Mouse (Mus musculus) CH12.LX (cell line): ENCODE results near the gene Trnp1. TPM values are rescaled to one million over a fixed set of nuclear protein-coding genes. Genes with fewer than 3 reads are reported as not detected.

Experiments
- DNase-seq: peaks from one replicate; pipeline ENCODE4 v3.0.0-alpha.2; 2013; ENCODE audit errors: extremely low read depth
- H3K27ac ChIP-seq: 2 replicates; pipeline ENCODE4 v1.5.1; 2012; ENCODE audit warnings: low read depth, mild to moderate bottlenecking, control low read depth, moderate library complexity; ENCODE audit not compliant: insufficient read depth
- H3K27me3 ChIP-seq: replicated peaks from 2 replicates; pipeline ENCODE3; 2012; ENCODE audit warnings: inconsistent platforms
- H3K36me3 ChIP-seq, 2 experiments: replicated peaks in 1 of 2; 2 replicates each; pipeline versions ENCODE3 to v1.6.1; 2012; ENCODE audit warnings: inconsistent platforms in 1 of 2, low read length in 1 of 2, mild to moderate bottlenecking in 1 of 2, mixed read lengths in 1 of 2, moderate library complexity in 1 of 2; ENCODE audit not compliant: control insufficient read depth in 1 of 2, insufficient read depth in 1 of 2
- H3K4me1 ChIP-seq, 2 experiments: 2 replicates each; pipeline ENCODE4 v1.6.1; 2012; ENCODE audit warnings: inconsistent platforms in 1 of 2, moderate library complexity in 1 of 2; ENCODE audit not compliant: insufficient read depth in 2 of 2, control insufficient read depth in 1 of 2
- H3K4me2 ChIP-seq: 2 replicates; pipeline ENCODE4 v1.6.1; 2012; ENCODE audit warnings: low read depth, mild to moderate bottlenecking, control low read depth; ENCODE audit not compliant: poor library complexity, insufficient read depth, severe bottlenecking
- H3K4me3 ChIP-seq, 3 experiments: fragments of 150-350 bp in 1 of 3; sonication (generic) in 1 of 3; replicated peaks in 1 of 3; 2 replicates each; pipeline versions ENCODE3 to v1.5.1; 2011 to 2012; ENCODE audit warnings: low read depth in 2 of 3, low read length in 2 of 3, mild to moderate bottlenecking in 2 of 3, moderate library complexity in 2 of 3, control low read depth in 1 of 3, improper control_type of control experiment in 1 of 3, inconsistent platforms in 1 of 3, mixed read lengths in 1 of 3; ENCODE audit not compliant: poor library complexity in 1 of 3
- H3K79me2 ChIP-seq: replicated peaks from 2 replicates; pipeline ENCODE4 v1.6.1; 2012; ENCODE audit warnings: mild to moderate bottlenecking, moderate library complexity; ENCODE audit not compliant: control insufficient read depth, poor library complexity, insufficient read depth, severe bottlenecking; ENCODE audit errors: extremely low read depth
- H3K9ac ChIP-seq: 2 replicates; pipeline ENCODE4 v1.6.1; 2012; ENCODE audit warnings: low read depth, mild to moderate bottlenecking, control low read depth, moderate library complexity; ENCODE audit not compliant: insufficient read depth
- H3K9me3 ChIP-seq: replicated peaks from 2 replicates; pipeline ENCODE3; 2012; ENCODE audit warnings: low read length, inconsistent platforms, mixed read lengths
- BHLHE40 ChIP-seq: IDR thresholded peaks from 2 replicates; pipeline ENCODE4 v1.6.1; 2011; ENCODE audit warnings: mild to moderate bottlenecking, low read depth, low read length, improper control_type of control experiment
- CHD1 ChIP-seq: IDR thresholded peaks from 2 replicates; pipeline ENCODE4 v1.6.1; 2012; ENCODE audit warnings: low read depth, low read length, improper control_type of control experiment, inconsistent platforms
- CTCF ChIP-seq, 2 experiments: IDR thresholded peaks in 1 of 2; conservative IDR thresholded peaks in 1 of 2; 2 replicates each; pipeline ENCODE4 v1.5.1; 2011 to 2012; ENCODE audit warnings: low read depth in 2 of 2, low read length in 2 of 2, improper control_type of control experiment in 1 of 2, inconsistent platforms in 1 of 2, mild to moderate bottlenecking in 1 of 2, moderate library complexity in 1 of 2
- E2F4 ChIP-seq: IDR thresholded peaks from 2 replicates; pipeline ENCODE4 v1.6.1; 2011; ENCODE audit warnings: low read depth, low read length, improper control_type of control experiment; ENCODE audit not compliant: insufficient replicate concordance
- EP300 ChIP-seq: IDR thresholded peaks from 2 replicates; pipeline ENCODE4 v1.6.1; 2011; ENCODE audit warnings: low read length, improper control_type of control experiment
- IRF4 ChIP-seq: IDR thresholded peaks from 2 replicates; pipeline ENCODE4 v1.6.1; 2014; ENCODE audit warnings: low read depth, mild to moderate bottlenecking, inconsistent platforms, low read length, improper control_type of control experiment
- KAT2A ChIP-seq: IDR thresholded peaks from 2 replicates; pipeline ENCODE4 v1.6.1; 2012; ENCODE audit warnings: low read length, improper control_type of control experiment, inconsistent platforms; ENCODE audit not compliant: insufficient replicate concordance
- MAX ChIP-seq: IDR thresholded peaks from 2 replicates; pipeline ENCODE4 v1.6.1; 2011; ENCODE audit warnings: low read length, improper control_type of control experiment
- MEF2A ChIP-seq: IDR thresholded peaks from 2 replicates; pipeline ENCODE4 v1.6.1; 2014; ENCODE audit warnings: low read depth, mild to moderate bottlenecking, inconsistent platforms, low read length, improper control_type of control experiment, borderline replicate concordance
- MXI1 ChIP-seq: IDR thresholded peaks from 2 replicates; pipeline ENCODE4 v1.6.1; 2011; ENCODE audit warnings: mild to moderate bottlenecking, low read depth, low read length, improper control_type of control experiment
- MYC ChIP-seq: IDR thresholded peaks from 2 replicates; pipeline ENCODE4 v1.6.1; 2011; ENCODE audit warnings: low read depth, mild to moderate bottlenecking, improper control_type of control experiment, low read length
- NRF1 ChIP-seq: IDR thresholded peaks from 2 replicates; pipeline ENCODE4 v1.6.1; 2014; ENCODE audit warnings: low read depth, mild to moderate bottlenecking, inconsistent platforms, low read length, improper control_type of control experiment, moderate library complexity
- PAX5 ChIP-seq: IDR thresholded peaks from 2 replicates; pipeline ENCODE4 v1.6.1; 2012; ENCODE audit warnings: low read length, inconsistent platforms, mixed read lengths
- POLR2AphosphoS2 ChIP-seq: IDR thresholded peaks from 2 replicates; pipeline ENCODE4 v1.6.1; 2011; ENCODE audit warnings: low read depth, low read length, improper control_type of control experiment
- RCOR1 ChIP-seq: conservative IDR thresholded peaks from 2 replicates; pipeline ENCODE4 v1.6.1; 2012; ENCODE audit warnings: low read depth, mild to moderate bottlenecking, inconsistent platforms, low read length, improper control_type of control experiment
- SMC3 ChIP-seq: IDR thresholded peaks from 2 replicates; pipeline ENCODE4 v1.6.1; 2011; ENCODE audit warnings: low read depth, low read length, improper control_type of control experiment
- TBP ChIP-seq: conservative IDR thresholded peaks from 2 replicates; pipeline ENCODE4 v1.6.1; 2011; ENCODE audit warnings: low read depth, low read length, improper control_type of control experiment
- USF2 ChIP-seq: conservative IDR thresholded peaks from 2 replicates; pipeline ENCODE4 v1.6.1; 2011; ENCODE audit warnings: low read depth, low read length, improper control_type of control experiment
- ZC3H11A ChIP-seq: IDR thresholded peaks from 2 replicates; pipeline ENCODE4 v1.6.1; 2012; ENCODE audit warnings: low read depth, mild to moderate bottlenecking, inconsistent platforms, low read length, improper control_type of control experiment
- ZNF384 ChIP-seq: IDR thresholded peaks from 2 replicates; pipeline ENCODE4 v1.6.1; 2012; ENCODE audit warnings: low read depth, low read length, improper control_type of control experiment, inconsistent platforms
- dilution Hi-C: fragments of 300-500 bp; cut with MboI; formaldehyde crosslinking; loops from 2 replicates; pipeline ENCODE4 v1.14.3; 2020; ENCODE audit warnings: low sequenced_read_pairs; ENCODE audit not compliant: extremely low pct_unique_long_range_greater_than_20kb, extremely low pct_ligation_motif_present
- in situ Hi-C: fragments of 300-500 bp; cut with MboI; formaldehyde crosslinking; loops from 3 replicates; pipeline ENCODE4 v1.14.3; 2019; ENCODE audit warnings: low sequenced_read_pairs, low pct_ligation_motif_present, low pct_unique_long_range_greater_than_20kb, mixed read lengths
- polyA plus RNA-seq: library from polyadenylated mRNA; unstranded; fragments of >175 nt; gene quantifications from 2 replicates; pipeline ENCODE4 v1.2.1, GENCODE M21; 2012; ENCODE audit warnings: low read depth; ENCODE audit not compliant: insufficient read length
- total RNA-seq, 2 experiments: library from RNA; depleted of rRNA; stranded (reverse); fragments of 300-350 nt in 1 of 2; fragments of >200 nt in 1 of 2; gene quantifications; 2 replicates each; pipeline ENCODE4 v1.2.3; 2012 to 2014

The Trnp1 gene
- total and polyA plus RNA-seq, 3 experiments = not detected

GRCm38 (mm10) chr4:133447366-133447765 is 51.0 kb downstream of the Trnp1 start:
- H3K9ac ChIP-seq = no peak overlapping the region
- no peak overlapping the region for H3K27ac ChIP-seq
- H3K4me2 ChIP-seq = no peak overlapping the region
- no peaks in the 10 kb centered on the region for H3K36me3 ChIP-seq
- no peaks in the 10 kb centered on the region for H3K9me3 ChIP-seq
- H3K4me3 ChIP-seq = no peak overlapping the region
- H3K4me1 ChIP-seq = peaks cover 8 to 48% of the 10 kb centered on the region in 2 experiments
- no peaks in the 10 kb centered on the region for H3K79me2 ChIP-seq
- in situ Hi-C loops (loop anchor here (10.0 kb wide), 1 partner anchor 143 kb away; no protein-coding TSS in a partner anchor), dilution Hi-C loops (no loop called here)
- TF ChIP-seq EP300 (no peak), CHD1 (no peak), MAX (no peak), TBP (no peak), CTCF (conservative IDR thresholded peaks at IDR 0.05 in 1 of 2, IDR thresholded peaks at IDR 0.05 in 1 of 2; ENCODE audit: low read depth in 2 of 2, low read length in 2 of 2) (no peak), USF2 (no peak), ZC3H11A (no peak), MXI1 (no peak), KAT2A (no peak), PAX5 (no peak), NRF1 (no peak), BHLHE40 (no peak), POLR2AphosphoS2 (no peak), MEF2A (no peak), ZNF384 (no peak)
- DNase-seq = no peak
- no peaks in the 10 kb centered on the region for H3K27me3 ChIP-seq

DNA sequence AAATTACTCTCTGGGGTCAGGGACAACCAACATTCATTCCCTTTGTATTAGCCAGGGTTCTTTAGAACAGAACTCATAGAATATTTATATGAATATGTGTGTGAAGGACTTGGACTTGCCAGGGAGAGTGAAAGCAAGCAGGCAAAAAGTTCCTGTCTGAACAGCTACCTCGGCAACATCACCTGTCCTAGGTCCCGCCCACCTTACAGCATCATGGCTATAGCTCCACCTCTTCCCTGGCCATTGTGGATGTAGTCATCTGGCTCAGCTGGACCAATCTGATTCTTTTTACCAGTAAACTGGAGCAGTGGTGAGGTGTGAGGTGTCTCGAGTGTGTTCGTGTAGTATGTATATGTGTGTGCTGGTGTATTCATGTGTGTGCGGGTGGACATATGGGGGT is 52.6 kb downstream of the Trnp1 start:
- Histone ChIP-seq H3K4me3 (no peak overlapping the region), H3K4me2 (no peak overlapping the region), H3K4me1 (peaks cover 14 to 49% of the 10 kb centered on the region in 2 experiments), H3K9me3 (no peaks in the 10 kb centered on the region), H3K27me3 (no peaks in the 10 kb centered on the region), H3K27ac (no peak overlapping the region), H3K36me3 (no peaks in the 10 kb centered on the region), H3K79me2 (no peaks in the 10 kb centered on the region), H3K9ac (no peak overlapping the region)
- in situ Hi-C loops = loop anchor here (10.0 kb wide), 1 partner anchor 141 kb away; no protein-coding TSS in a partner anchor
- dilution Hi-C loops = no loop called here
- no peak for TF ChIP-seq E2F4
- DNase-seq = peak; percentile 40

DNA sequence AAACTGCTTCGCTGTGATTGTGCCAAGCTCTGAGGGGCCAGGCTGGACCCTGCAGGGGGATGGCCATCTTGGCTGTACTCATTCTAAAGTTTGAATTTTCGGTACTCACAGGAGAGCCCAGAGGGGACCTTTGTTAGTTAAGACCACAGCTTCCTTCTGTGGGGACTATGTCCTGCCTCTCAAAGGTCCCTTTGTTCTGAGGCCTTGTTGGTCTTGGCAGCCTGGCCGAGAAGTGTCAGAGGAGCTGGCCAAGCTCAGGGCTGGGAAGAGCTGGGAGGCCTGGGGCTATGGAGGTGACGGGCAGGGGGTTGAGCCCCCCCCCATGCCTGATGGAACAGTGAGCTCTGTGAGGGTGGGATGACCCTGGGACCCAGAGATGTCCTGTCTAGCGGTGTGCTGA is 55.3 kb downstream of the Trnp1 start:
- H3K27me3 ChIP-seq = peaks cover 3% of the 10 kb centered on the region
- H3K27ac ChIP-seq = no peak overlapping the region
- H3K4me2 ChIP-seq = no peak overlapping the region
- H3K4me3 ChIP-seq = no peak overlapping the region
- dilution Hi-C loops = no loop called here
- in situ Hi-C loops = loop anchor here (10.0 kb wide), 1 partner anchor 138 kb away; no protein-coding TSS in a partner anchor
- no peak for DNase-seq
- no peaks in the 10 kb centered on the region for H3K36me3 ChIP-seq
- H3K79me2 ChIP-seq = no peaks in the 10 kb centered on the region
- no peak overlapping the region for H3K9ac ChIP-seq
- no peaks in the 10 kb centered on the region for H3K9me3 ChIP-seq
- TF ChIP-seq MYC (no peak), SMC3 (no peak), CTCF (conservative IDR thresholded peaks at IDR 0.05 in 1 of 2, IDR thresholded peaks at IDR 0.05 in 1 of 2; ENCODE audit: low read depth in 2 of 2, low read length in 2 of 2) (no peak), MAX (no peak), IRF4 (no peak), RCOR1 (no peak)
- TF ChIP-seq, all 38 proteins: peak for 0
- peaks cover 14 to 44% of the 10 kb centered on the region in 2 experiments for H3K4me1 ChIP-seq
